Mouse (Mus musculus) natural killer cell, adult 2 months (primary cell): ENCODE data around the gene Nr1d1.
A peak's percentile ranks its signal among the peaks of the same experiment; 100 is the strongest.

Experiments
- DNase-seq, 2 experiments: peaks; one replicate each; pipeline ENCODE4 v3.0.0; 2022; ENCODE audit warnings: low spot score in 2 of 2

The Nr1d1 gene

DNA sequence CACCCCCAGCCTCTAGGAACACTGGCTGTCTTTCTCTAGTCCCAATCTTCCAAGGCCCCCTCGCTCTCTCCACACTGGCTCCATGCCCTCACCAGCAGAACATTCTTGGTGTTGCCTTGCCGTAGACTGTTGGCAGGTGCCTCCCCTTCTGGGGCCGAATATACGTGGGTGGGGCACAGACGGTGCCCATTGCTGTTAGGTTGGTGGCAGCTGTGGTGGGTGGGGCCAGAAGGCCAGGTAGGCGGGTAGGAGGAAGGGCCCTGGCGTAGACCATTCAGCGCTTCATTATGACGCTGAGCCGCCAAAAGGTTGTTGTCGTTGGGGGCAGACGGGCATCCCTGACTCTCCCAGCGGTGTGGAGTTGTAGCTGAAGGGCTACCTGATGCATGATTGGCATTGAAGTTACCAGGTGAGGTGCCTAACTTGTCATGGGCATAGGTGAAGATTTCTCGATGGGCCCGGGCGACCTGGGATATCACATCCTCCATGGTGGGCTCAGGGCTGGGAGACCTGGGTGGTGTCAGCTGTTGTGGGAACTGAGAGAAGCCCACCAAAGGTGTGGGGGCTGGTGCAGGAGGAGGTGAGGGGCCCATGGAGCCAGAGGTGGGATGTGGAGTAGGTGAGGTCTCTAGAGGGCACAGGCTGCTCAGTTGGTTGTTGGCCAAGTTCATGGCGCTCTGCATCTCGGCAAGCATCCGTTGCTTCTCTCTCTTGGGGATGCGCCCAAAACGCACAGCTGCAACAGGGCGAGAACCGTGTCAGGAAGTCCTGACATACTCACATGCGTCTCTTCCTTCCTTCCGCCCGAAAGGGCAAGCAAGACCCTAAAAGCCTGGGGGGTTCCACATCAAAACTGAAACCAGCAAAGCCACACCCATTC, 4.8 kb downstream of the Nr1d1 start:
- DNase-seq = peak in 1 of 2 experiments; percentile 50

DNA sequence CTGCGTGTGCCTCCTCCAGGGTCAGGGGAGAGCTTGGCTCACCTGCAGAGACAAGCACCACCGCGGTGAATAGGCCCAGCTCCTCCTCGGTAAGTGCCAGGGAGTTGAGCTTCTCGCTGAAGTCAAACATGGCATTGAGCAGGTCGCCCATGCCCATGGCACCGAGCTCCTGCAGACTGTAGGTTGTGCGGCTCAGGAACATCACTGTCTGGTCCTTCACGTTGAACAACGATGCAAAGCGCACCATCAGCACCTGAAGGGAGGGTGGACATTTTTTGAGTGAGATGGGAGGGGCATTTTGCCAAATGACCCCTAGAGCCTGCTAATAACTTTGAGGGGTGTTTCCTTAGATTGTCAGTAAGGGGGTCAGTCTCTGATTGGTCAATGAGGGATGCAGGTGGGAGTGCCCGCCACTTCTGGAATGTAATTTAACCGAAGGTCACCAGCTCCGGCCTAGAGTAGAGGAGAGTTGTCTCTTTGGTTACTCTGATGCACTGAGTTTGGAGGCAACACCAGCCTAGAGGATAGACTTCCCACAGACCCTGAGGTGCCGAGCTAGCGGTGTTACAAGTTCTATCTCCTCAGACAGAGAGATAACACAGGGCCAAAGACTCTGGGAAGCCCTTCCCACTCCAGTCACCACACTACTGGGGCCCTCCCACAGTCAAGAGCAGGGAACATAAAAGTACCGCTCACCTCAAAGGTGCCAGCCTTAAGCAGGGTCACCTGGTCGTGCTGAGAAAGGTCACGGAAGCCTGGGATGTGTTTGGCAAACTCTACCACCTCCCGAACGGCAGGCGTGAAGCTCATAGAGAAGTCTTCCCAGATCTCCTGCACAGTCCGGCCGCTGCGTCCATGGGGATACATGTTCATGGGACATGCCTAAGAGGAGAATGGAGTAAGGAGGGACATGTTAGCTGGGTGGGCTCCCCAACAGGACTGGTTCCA, 5.9 kb downstream of the Nr1d1 start:
- DNase-seq = no peak

GRCm38 (mm10) chr11:98768127-98769006, 6.8 kb downstream of the Nr1d1 start:
- DNase-seq = no peak

GRCm38 (mm10) chr11:98767713-98768112, 7.4 kb downstream of the Nr1d1 start:
- DNase-seq = no peak

GRCm38 (mm10) chr11:98767276-98767675, 7.9 kb downstream of the Nr1d1 start:
- no peak for DNase-seq

GRCm38 (mm10) chr11:98766816-98767215, 8.3 kb downstream of the Nr1d1 start:
- no peak for DNase-seq

- no peak for DNase-seq
Observed at GRCm38 (mm10) chr11:98766346-98766745, 8.8 kb downstream of the Nr1d1 start.

DNA sequence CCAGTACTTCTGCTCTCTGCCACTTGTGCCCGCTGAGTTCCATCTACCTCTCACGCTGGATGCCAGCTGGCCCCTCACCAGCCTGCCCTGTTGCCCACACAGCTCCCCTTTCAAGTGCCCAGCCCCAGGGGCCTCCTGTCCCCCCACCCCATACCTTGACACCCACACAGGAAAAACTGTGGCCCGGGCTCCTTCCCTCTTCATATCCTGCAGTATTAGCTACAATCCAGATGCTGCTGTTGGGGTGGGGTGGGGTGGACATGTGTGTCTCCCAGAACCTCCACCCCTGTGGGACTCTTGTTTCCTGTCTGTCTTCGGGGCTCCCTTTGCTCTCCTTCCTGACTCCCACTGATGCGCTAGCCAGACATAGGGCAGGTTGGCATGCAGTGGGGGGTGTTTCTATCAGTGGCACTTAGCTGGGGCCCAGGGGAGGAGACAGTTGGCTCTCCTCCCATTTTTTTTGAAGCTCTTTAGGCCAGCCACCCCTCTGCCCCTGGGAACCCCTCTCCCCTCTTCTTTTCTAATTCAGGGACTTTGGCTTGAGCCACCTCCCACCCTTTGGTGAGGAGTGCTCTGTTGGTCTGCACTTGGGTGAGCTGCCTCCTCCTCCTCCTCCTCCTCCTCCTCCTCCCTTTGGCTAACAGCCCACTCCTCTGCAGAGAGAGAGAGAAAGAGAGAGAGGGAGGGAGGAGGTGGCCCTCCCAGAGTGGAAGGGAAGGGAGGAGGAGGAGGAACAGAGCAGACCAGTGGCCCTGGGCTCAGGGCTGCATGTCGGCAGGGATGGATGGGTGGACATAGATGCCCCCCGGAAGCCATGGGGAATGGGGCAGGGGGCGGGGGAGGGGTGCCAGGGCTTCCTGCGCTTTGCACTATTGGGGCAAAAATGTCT, 9.5 kb downstream of the Nr1d1 start:
- DNase-seq = no peak

GRCm38 (mm10) chr11:98764746-98765145, 10.4 kb downstream of the Nr1d1 start:
- no peak for DNase-seq

- DNase-seq = no peak
Observed at GRCm38 (mm10) chr11:98764091-98764490, 11.0 kb downstream of the Nr1d1 start.

- no peak for DNase-seq
Observed at GRCm38 (mm10) chr11:98763502-98763861, 11.7 kb downstream of the Nr1d1 start.

DNA sequence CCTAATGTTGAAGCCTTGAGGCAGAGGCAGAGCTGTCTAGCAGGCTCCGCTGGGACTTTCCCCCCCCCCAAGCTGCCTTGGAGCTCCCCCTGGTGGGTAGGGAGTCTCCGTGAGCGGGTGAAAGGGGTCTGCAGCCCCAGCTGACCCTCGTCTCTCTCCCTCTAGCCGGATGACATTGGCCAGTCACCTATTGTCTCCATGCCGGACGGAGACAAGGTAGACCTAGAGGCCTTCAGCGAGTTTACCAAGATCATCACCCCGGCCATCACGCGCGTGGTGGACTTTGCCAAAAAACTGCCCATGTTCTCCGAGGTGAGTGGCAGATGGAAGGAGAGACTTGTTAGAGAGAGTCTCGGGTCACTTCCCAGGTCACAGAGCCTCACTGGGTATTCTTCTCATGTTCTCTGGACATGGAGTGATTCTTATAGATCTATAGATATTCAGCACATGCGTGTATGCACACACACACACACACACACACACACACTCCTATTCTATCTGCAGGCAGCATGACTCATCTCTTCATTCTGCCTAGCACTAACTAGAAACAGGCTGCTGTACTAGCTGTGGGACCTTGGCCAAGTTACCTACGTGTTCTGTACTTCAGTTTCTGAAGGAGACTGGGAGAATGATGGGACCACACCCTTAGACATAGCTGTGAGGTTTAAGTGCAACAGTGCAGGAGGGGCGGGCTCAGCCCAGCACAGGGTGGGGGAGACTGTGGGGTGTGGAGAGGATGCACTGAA, 12.2 kb downstream of the Nr1d1 start:
- no peak for DNase-seq

DNA sequence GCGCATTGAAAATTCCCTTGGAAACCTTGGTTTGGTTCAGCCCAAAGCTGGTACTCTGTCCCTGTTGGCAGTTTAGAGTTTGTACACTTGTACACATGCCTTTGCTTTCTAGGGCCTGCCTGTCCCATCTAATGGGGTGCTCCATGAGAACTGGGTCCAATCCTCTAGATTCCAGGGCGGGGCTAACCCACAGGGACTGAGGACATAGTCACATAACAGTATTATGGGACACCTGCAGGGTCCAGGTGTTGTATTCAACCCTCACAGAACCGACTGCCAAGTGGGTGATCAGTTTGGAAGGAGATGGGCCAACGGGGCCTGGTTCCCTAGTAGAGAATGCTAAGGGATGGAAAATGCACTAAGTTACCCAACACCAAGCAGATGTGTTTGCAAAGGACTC, 13.2 kb downstream of the Nr1d1 start:
- no peak for DNase-seq

DNA sequence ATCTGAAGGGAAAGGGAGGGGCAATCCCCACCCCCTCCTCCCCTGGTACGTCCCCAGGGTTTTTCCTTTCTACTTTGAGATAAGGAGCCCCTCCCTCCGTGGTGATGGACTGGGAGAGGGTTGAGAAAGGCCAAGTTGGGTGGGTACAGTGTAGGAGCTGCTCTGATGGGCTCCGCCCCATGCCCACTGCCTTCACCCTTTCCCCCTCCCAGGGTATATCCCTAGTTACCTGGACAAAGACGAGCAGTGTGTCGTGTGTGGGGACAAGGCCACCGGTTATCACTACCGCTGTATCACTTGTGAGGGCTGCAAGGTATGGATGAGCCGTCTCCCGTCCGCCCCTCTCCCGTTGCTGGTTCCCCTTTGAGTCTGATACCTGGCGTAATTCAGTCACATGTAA, 18.4 kb downstream of the Nr1d1 start:
- no peak for DNase-seq

GRCm38 (mm10) chr11:98755726-98756380, 19.3 kb downstream of the Nr1d1 start:
- no peak for DNase-seq

- peak; percentile 62 to 76 for DNase-seq
Observed at GRCm38 (mm10) chr11:98754621-98755181, 20.4 kb downstream of the Nr1d1 start.

GRCm38 (mm10) chr11:98754151-98754620, 20.9 kb downstream of the Nr1d1 start:
- DNase-seq = no peak

- DNase-seq = no peak
Observed at GRCm38 (mm10) chr11:98753264-98753663, 21.9 kb downstream of the Nr1d1 start.
